Mouse (Mus musculus) Patski (cell line): ENCODE results near the gene Zfp39. TPM values are rescaled to one million over a fixed set of nuclear protein-coding genes. Genes with fewer than 3 reads are reported as not detected.

Experiments used
- ATAC-seq: fragments of 100-300 bp; one replicate; pipeline ENCODE4 v1.8.0; 2021
- CTCF ChIA-PET: fragments of 350-600 bp; sonication (Branson Sonifier 250); formaldehyde crosslinking; loops from one replicate; lab custom pipeline; 2022; ENCODE audit warnings: inconsistent platforms; lab: Charles Lee
- POLR2A ChIA-PET: fragments of 350-600 bp; sonication (Branson Sonifier 250); formaldehyde crosslinking; loops from one replicate; lab custom pipeline; 2022; ENCODE audit warnings: antibody characterized with exemption, inconsistent platforms; lab: Charles Lee
- DNase-seq: peaks from one replicate; pipeline ENCODE4 v3.0.0-alpha.2; 2011; ENCODE audit warnings: low read depth, low spot score
- H3K27me3 ChIP-seq: fragments of 371-371 bp; one replicate; pipeline ENCODE4 v1.5.1; 2021
- CTCF ChIP-seq: fragments of 100-300 bp; IDR thresholded peaks from one replicate; pipeline ENCODE4 v1.5.1; 2021
- in situ Hi-C: fragments of 300-500 bp; cut with MboI; formaldehyde crosslinking; loops from 3 replicates; pipeline ENCODE4 v1.11.1; 2018; ENCODE audit warnings: low pct_unique_long_range_greater_than_20kb, mixed read lengths
- polyA plus RNA-seq: library from polyadenylated mRNA; unstranded; gene quantifications from one replicate; pipeline ENCODE4 v1.2.3, GENCODE M21; 2021

Zfp39 gene
- polyA plus RNA-seq, 1 experiment from 2014 or later, result 3.1 TPM

- ATAC-seq (no peak), DNase-seq (no peak)
- in situ Hi-C loops, result no loop called here
- CTCF ChIA-PET, result interaction anchor here (1.3 kb wide), 1 partner anchor 14 kb away, joined by 3 read pairs; no protein-coding TSS in a partner anchor
- POLR2A ChIA-PET, result no interaction called here
- no peak for TF ChIP-seq CTCF
- H3K27me3 ChIP-seq, result no peaks in the 10 kb centered on the region
Measured at GRCm38 (mm10) chr11:58901080-58901479, 2.9 kb downstream of the Zfp39 start.

DNA sequence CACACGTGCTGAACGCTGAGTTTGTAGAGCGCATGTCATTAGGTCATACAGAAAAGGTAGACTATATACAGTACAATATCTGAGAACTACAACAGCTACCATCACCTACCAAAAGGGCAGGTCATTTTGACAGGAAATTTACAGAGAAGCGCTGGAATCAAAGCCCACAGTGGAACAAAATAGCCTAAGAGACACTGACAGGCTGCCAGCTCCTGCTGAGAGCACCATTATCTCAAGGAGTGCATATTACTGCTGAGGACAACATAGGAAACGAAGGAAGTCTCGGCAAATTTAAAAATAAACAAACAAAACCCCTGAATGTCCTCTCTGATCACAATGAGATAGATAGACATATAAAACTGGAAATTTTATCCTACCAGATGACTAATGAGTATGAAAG is 6.5 kb downstream of the Zfp39 start:
- in situ Hi-C loops, result no loop called here
- ATAC-seq (no peak), DNase-seq (no peak)
- CTCF ChIA-PET, result no interaction called here
- POLR2A ChIA-PET, result no interaction called here
- no peak for TF ChIP-seq CTCF
- no peaks in the 10 kb centered on the region for H3K27me3 ChIP-seq

DNA sequence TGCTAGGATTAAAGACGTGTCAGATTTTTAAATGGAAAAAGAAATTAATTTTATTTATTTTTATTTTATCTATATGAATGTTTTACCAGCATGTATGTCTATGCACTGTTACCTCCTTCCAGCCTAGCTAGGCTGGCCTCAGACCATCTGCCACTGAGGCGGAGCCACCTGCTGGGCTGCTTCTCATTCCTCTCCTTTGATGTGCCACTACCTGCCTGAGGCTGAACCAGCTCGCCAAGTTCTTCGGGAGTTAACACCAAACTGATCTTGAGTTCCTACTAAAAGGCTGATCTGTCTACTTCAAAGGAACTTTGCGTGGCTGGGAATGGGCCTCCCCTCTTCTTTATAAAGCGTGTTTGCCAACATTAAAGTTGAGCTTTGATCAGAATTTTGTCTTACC is 9.6 kb downstream of the Zfp39 start:
- no peak for TF ChIP-seq CTCF
- ChIA-PET POLR2A (no interaction called here), CTCF (no interaction called here)
- in situ Hi-C loops, result no loop called here
- H3K27me3 ChIP-seq, result no peaks in the 10 kb centered on the region
- DNase-seq (no peak), ATAC-seq (no peak)

- ATAC-seq (no peak), DNase-seq (no peak)
- ChIA-PET POLR2A (no interaction called here), CTCF (no interaction called here)
- in situ Hi-C loops, result no loop called here
- TF ChIP-seq CTCF, result no peak
- H3K27me3 ChIP-seq, result no peaks in the 10 kb centered on the region
Measured at GRCm38 (mm10) chr11:58890511-58890910, 13.5 kb downstream of the Zfp39 start.

- in situ Hi-C loops, result no loop called here
- CTCF ChIA-PET, result no interaction called here
- TF ChIP-seq CTCF, result no peak
- POLR2A ChIA-PET, result no interaction called here
- ATAC-seq, result no peak
- no peaks in the 10 kb centered on the region for H3K27me3 ChIP-seq
- no peak for DNase-seq
Measured at GRCm38 (mm10) chr11:58883756-58884155, 20.3 kb downstream of the Zfp39 start.

DNA sequence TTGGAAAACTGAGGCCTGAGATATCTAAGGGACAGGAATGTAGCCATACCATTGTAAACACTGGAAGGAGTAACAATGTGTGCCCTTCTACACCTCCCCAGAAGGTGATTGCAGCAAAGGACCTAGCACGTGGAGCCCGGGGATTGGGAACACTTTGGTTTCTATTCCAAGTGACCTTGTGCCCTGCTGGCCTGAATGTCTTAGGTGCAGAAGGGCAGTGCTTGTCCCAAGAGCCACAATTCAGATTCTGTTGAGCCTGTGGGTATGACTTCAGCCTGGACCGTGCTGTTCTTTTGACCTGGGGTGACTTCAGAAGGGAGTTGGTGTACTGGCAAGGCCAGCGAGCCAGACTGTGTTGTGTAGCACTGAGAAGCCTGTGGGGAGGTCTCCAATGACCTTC is 33.1 kb downstream of the Zfp39 start:
- ChIA-PET POLR2A (no interaction called here), CTCF (no interaction called here)
- no peaks in the 10 kb centered on the region for H3K27me3 ChIP-seq
- in situ Hi-C loops, result no loop called here
- ATAC-seq (no peak), DNase-seq (no peak)
- no peak for TF ChIP-seq CTCF

DNA sequence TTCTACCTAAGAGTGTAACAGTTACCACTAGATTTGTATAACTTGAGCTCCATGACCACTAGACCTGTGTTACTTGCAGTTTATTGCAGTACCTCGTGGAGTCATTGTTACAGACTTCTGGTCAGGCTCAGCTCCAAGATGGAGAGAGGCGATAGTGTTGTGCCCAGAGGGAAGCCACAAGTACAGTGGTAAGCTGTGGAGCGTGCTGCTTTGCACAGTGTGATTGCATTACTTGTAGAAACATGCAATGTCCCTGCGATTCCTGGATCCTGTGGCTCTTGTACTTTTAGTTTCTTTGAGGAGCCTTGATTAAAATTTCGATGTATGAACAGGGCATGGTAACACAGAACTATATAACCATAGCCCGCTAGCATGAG is 36.1 kb downstream of the Zfp39 start:
- peak; percentile 22 for ATAC-seq
- ChIA-PET CTCF (interaction anchor here (0.9 kb wide), 1 partner anchor 27 kb away, joined by 3 read pairs; no protein-coding TSS in a partner anchor), POLR2A (no interaction called here)
- no peak for DNase-seq
- H3K27me3 ChIP-seq, result no peaks in the 10 kb centered on the region
- in situ Hi-C loops, result no loop called here
- TF ChIP-seq CTCF, result no peak

DNA sequence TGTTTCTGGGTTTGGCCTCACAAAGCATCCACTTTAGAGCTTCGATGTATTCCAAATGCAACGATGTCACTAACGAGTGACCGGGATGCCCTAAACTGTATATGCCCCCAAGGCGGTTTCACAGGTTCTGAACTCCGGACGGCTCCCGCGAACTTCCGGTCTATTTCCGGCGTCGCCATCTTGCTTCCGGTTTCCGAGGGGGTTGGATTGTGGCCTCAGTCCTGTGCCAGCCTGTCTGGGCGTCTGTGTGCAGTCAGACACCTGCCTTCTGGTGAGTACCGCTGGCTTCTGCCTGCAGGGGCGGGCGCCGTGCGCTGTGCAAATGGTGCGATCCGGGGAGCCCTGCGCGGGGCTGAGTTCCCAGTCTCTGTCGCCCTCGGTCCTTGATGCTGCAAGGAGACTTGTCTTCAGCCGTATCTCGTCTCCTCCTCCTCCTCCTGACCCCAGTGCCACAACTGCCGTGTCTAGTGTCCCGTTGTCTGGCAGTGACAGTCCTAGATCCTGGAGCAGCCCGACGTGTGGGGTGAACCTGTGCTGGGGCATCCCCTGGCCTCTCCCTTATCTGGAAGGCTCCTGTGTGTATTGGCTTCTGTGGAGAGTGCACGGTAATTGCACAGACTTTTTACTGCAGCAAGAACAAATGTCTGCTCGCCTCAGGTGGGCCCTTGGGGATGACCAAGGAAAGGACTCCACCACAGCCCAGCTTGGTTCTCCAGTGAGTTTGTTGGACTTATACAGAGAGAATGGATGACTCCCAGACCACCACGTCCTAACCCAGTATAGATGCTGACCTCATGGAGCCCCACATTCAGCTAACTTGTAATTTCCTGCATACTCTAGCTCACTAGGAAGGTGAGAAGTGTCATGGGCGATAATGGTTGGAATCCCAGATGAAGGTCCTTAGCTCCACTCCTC is 36.7 kb downstream of the Zfp39 start, which contains the start of gene 2810021J22Rik:
Gene 2810021J22Rik (plus strand): TSS at position 178 of the 915 bp plus-strand sequence.
- no peaks in the 10 kb centered on the region for H3K27me3 ChIP-seq
- ATAC-seq, result peak; percentile 66
- CTCF ChIA-PET, result no interaction called here
- DNase-seq, result no peak
- POLR2A ChIA-PET, result interaction anchor here (0.8 kb wide), 1 partner anchor 61 kb away, joined by 3 read pairs; no protein-coding TSS in a partner anchor
- in situ Hi-C loops, result no loop called here
- TF ChIP-seq CTCF, result no peak

DNA sequence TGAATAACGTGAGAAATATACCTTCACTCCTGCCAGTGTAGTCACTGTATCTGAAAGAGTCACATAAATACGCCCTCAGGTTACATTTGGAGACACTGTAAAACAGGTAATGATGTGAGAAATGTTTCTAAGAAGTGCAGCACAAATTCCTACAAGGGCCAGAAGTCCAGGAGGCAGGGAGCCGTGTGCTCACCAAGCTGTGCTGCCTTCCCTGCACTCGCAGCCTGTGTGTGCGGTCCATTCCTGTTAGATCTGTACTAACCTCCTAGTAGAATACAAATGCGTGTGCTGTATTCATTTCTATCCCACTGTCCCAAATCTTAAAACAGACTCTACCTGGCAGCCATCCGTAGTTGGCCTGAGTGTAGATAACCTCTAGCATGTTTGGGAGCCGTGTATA is 43.3 kb downstream of the Zfp39 start:
- POLR2A ChIA-PET, result no interaction called here
- DNase-seq (no peak), ATAC-seq (no peak)
- in situ Hi-C loops, result no loop called here
- H3K27me3 ChIP-seq, result no peaks in the 10 kb centered on the region
- TF ChIP-seq CTCF, result no peak
- CTCF ChIA-PET, result no interaction called here

- ATAC-seq (no peak), DNase-seq (no peak)
- H3K27me3 ChIP-seq, result no peaks in the 10 kb centered on the region
- ChIA-PET POLR2A (no interaction called here), CTCF (no interaction called here)
- in situ Hi-C loops, result no loop called here
- TF ChIP-seq CTCF, result no peak
Measured at GRCm38 (mm10) chr11:58849731-58850130, 54.3 kb downstream of the Zfp39 start.

DNA sequence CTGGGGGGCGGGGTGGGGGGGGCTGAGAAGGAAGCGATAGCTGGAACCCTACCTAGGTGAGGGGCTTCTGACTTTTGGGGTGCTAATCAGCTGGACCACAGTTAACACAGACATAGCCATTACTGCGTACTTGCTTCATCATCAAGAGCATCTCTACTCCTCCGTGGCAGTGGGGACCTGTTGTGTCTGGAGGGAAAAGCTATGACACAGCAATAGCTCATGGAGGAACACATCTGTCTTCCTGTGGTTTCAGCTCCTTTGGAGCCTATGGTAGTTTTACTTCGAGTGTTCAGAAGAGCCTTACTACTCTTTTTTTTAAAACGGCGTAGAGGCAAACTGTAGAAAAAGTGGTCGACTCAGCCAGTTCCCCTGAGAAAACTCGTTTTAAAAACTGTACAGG is 56.4 kb downstream of the Zfp39 start:
- ChIA-PET POLR2A (no interaction called here), CTCF (no interaction called here)
- ATAC-seq, result no peak
- in situ Hi-C loops, result no loop called here
- no peak for DNase-seq
- no peak for TF ChIP-seq CTCF
- H3K27me3 ChIP-seq, result peaks cover 9% of the 10 kb centered on the region
